Mouse (Mus musculus) right cerebral cortex, postnatal 14 days (tissue): ENCODE results near the gene Sap30.
"Not testable (repeated sequence)": the region's sequence is repeated elsewhere in the genome, so short reads cannot be mapped to it uniquely, and the experiment has no call there.

ENCODE experiments used
- DNase-seq: peaks from one replicate; pipeline ENCODE4 v3.0.0; 2022

Sap30 gene

GRCm38 (mm10) chr8:57487441-57488155 is at the start of gene Sap30:
TSS of gene Sap30 (minus strand) at chr8:57487860.
- peak; percentile 95 for DNase-seq

DNA sequence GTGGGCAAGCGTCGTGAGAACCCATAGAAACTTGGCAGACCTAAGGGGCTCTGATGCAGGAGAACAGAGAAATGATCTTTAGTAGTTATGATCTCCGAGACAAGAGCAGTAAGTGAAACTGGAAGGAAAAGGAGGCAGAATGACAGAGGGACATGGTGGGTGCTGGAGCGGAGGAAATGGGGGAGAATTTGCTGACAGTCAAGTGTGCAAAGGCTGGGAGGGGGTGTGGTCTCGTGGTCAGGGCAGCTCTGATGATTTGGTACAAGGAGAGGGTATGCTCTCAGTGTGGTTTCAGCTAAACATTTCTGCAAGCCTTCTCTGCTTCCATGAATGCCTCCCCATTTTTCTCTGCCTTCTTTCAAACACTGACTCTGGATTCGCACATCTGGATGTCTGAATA is 48.5 kb upstream of the Sap30 start:
- DNase-seq = no peak

DNA sequence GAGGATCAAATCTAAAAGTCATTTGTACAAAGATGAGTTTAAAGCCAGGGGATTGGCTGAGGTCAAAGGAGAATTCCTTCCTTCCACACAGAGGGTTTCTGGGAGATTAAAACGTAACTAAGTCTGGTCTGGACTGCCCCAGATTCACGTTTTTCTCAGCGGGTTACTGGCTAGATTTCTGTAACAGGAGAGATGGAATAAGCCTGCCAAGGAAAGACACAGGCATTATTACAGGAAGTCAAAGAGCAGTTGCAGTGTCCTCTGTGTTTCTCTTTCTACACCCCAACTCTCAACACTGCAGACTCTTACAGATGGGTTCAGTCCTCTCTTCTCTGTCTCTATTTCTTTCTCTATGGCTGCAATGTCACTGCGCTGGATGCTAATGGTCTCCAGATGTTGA is 46.8 kb upstream of the Sap30 start:
- no peak for DNase-seq

- no peak for DNase-seq
Observed at GRCm38 (mm10) chr8:57533106-57533505, 45.4 kb upstream of the Sap30 start.

GRCm38 (mm10) chr8:57532223-57532622 is 44.6 kb upstream of the Sap30 start:
- DNase-seq = peak; percentile 43

DNA sequence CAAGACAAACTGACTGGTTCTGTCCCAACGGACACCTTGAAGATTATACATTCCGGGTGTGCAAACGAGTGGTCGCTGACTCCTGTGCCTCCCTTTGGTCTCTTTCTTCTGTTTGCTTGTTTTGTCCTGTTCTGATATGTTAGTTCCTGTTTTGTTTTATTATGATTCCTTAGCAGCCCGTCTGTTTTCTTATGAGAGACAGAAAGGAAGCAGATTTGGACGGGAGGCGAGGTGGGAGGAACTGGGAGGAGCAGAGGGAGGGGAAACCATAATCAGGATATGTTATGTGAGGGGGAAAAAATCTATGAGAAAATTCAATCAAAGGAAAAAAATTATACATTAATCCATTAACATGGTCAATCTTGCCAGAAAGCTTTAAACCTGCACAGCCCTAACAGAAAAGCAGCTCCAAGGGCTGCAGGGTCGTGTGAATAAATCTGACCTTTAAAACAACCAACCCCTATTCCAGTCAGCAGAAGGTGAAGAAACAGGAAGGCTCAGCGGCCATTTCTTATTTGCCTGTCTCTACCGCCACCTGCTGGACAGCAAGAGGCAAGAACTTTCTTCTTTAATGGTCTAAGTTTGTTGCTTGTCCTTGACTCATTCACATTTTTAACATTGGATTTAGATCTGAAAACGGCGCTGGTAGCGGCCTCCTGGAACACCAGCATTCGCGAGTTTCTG is 43.1 kb upstream of the Sap30 start:
- peak; percentile 81 for DNase-seq

- no peak for DNase-seq
Observed at GRCm38 (mm10) chr8:57530238-57530637, 42.6 kb upstream of the Sap30 start.

DNA sequence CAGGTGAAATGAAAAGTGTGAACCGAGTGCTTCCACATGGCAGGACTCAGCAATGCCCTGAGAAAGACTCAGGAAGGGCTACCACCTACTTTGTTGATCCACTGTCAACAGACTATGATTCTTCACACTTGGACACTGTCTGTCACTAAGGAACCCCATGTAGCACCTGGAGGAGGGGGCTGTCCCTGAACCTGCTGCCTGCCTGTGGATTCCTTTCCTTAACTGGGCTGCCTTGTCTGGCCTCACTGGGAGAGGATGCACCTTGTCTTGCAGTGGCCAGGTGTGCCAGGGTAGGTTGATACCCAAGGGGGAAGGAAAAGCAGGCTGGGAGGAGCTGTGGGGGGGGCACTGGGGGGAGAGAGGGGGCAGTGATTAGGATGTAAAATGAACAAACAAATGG is 40.4 kb upstream of the Sap30 start:
- no peak for DNase-seq

- DNase-seq = no peak
Observed at GRCm38 (mm10) chr8:57520186-57520786, 32.6 kb upstream of the Sap30 start.

DNA sequence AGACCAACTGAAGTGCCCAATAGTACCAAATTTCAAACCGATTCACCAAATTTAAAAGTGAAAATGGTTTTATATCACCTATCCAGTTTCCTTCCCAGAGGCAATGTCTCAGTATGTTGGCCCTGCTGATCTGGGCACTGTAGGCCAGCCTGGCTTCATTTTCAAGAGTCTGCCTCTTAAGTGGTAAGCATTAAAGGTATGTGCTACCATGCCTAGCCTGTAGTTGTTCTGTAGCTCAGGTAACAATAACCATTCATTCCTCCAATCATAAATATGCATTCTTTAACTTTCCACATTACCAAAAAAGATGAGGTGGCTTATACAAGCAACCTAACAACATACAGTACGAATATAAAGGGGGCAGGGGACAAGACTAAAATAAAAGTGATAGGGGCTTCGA is 30.1 kb upstream of the Sap30 start:
- no peak for DNase-seq

GRCm38 (mm10) chr8:57516685-57517084 is 29.0 kb upstream of the Sap30 start:
- DNase-seq = not testable (repeated sequence)

GRCm38 (mm10) chr8:57513178-57513661 is 25.6 kb upstream of the Sap30 start:
- DNase-seq = not testable (repeated sequence)

DNA sequence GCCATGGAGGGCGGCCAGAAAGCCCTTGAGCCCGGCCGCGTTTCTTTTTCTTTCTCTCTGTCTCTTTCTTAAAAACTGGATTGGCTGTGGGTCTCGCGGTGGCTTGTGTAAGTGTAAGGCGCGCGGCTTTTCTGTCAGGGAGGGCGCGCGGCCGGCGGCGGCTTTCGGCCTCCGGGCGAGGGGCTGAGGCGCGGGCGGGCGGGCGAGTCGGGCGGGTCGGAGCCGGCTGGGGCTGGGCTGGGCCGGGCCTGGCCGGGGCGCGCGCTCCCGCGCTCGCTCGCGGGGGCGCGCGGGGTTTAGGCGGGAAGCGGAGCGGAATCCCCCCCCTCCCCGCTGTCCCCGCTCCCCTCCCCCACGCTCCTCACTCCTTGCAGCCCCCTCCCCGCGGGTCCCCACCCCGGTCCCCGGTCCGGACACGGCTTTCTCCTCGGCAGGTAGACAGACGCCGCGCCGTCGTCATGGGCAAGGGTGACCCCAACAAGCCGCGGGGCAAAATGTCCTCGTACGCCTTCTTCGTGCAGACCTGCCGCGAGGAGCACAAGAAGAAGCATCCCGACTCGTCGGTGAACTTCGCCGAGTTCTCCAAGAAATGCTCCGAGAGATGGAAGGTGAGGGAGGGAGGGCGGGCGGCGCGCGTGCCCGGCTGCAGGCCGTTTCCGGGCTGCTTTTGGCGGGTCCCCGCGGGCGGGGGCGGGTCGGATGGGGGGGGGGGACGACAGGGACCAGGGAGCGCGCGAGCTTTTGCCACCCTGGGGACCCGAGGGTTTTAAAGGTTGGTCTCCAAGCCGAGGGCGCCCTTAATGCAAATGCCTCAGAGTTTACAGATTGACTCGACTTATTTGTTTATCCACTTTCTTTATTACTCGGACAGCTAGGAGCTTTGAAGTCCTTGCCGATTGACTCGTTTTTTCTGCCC is 24.7 kb upstream of the Sap30 start:
- DNase-seq = no peak

DNA sequence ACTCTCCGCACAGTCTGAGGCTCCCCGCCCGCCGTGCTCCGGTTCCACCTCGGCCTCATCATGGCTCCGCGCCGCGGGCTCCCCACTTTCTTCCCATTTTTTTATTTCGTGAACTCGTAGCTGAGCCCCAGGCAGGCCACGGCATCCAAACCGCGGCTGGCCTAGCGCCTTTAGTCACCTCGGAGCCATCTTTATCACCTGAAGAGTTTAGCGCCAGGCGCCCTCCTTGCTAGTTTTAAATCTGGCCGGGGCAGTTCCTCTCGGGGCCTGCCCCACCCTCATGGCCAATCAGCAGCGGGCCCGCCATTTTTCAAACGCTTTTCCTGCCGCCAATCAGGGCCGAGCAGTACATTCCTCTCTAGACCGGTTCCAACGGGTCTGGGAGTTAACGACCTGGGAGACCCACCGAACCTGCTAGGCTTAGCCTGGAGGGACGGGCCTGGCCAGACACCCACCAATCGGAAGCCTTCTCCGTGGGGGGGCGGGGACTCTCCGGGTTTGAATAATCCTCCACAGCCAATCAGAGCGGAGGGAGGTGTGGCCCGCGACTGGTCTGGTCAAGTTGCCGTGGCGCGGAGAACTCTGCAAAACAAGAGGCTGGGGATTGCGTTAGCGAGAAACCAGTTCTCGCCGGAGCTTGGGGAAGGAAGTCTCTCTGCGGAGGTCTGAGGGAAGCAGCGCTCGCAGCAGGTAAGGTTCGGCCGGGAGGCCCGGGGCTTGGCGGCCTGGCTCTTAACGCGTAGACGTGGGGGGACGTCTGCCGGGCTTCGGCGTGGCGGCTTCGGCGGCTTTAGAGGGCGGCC is 23.9 kb upstream of the Sap30 start, which contains the start of gene Hmgb2:
Gene Hmgb2 (plus strand): TSS at position 592 of the 803 bp plus-strand sequence.
- peak; percentile 99 for DNase-seq

DNA sequence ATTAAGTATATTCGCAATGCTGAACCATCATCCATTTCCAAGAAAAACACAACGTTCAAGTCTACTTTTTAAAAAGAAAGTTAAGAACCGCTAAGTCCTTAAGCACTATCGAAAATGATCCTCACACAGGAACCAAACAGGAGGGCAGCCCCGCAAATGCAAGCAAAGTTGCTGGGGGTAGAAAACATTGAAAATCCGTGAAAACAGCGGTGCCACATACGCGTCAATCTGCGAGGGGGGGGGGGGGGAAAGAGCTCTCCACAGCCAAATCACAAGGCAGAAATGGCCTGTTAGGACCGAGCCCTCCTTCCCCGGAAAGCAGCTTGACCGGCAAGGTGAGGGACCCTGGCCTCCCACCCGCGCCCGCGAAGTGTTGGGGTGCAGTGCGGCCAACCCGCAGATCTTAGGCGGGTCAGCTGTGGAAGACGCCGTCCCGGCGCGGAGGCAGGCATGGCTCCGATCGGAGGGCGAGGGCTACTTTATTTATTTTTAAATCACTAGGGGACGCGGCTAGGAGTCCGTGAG is 23.2 kb upstream of the Sap30 start:
- no peak for DNase-seq

- DNase-seq = no peak
Observed at GRCm38 (mm10) chr8:57508657-57509056, 21.0 kb upstream of the Sap30 start.

DNA sequence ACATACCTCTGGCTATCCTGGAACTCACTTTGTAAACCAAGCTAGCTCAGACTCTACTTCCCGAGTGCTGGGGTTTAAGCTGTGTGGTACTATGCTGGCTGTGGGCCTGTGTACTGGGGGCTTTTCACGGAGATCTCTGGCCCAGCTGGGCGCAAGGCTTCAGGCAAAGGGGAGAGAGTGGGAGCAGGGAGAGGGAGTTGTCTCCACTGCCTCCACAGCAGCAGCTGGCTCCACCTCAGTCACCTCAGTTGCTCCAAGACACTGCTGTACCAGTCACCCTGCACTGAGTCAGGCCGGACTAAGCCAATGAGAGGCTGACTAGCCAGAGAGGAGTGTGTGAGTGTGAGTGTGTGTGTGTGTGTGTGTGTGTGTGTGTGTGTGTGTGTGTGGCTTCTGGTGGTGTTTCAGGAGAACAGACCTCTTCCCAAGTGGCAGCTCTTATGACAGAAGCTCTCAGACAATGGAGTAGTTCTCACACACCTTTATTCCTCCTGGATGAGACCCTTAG is 19.9 kb upstream of the Sap30 start:
- DNase-seq = no peak

DNA sequence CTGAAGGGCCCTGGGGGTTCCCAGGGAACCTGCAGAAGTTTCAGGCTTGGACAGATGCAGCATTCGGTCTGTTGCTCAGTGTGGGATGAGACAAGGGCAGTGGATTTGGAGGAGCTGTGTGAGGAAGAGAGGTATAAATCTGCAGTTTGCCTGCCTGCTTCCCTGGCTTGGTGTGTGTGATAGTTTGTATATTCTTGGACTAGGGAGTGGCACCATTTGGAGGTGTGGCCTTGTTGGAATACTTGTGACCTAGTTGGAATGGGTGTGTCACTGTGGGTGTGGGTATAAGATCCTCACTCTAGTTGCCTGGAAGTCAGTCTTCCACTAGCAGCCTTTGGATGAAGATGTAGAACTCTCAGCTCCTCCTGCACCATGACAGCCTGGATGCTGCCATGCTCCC is 17.8 kb upstream of the Sap30 start:
- DNase-seq = not testable (repeated sequence)

- DNase-seq = peak; percentile 71
Observed at GRCm38 (mm10) chr8:57503641-57504040, 16.0 kb upstream of the Sap30 start.

GRCm38 (mm10) chr8:57498847-57499511 is 11.3 kb upstream of the Sap30 start:
- peak; percentile 37 for DNase-seq

- DNase-seq = no peak
Observed at GRCm38 (mm10) chr8:57498494-57498846, 10.8 kb upstream of the Sap30 start.
